ENCODE assay signal across 15 mouse cellular contexts in the genomic region with DNA sequence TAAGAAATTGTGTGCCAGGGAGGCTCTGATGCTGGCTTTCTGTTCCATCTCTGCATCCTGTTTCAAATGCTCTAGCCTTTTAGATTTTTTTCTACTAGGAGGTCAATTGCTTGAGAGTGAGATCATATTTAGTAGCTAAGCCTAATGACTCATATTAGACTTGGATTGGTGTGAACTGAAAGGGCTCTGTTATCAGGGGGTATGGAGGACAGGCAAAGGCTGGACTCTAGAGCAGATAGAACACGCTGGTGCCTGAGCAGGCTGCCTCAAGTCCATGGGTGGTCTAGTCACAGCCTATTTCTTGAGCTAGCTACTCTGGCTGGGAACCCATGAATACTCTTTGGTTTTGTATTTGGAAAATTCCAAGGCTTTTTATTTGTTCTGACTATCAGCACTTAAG.
"Had no signal": no experiment of that assay in that cellular context is flagged by ENCODE, and none has a peak within 500 bp of the region (broad histone marks: within the 10 kb centered on the region; RNA-seq: fewer than 3 reads in every experiment).

No protein-coding gene starts in this region.

- ATAC-seq: midbrain, embryonic 15.5 days had no signal

- H3K9me3 ChIP-seq: limb, embryonic 12.5 days; liver, embryonic 15.5 days; megakaryocyte, embryonic 14.5 days; midbrain, embryonic 15.5 days; neural tube, embryonic 12.5 days had no signal

- H3K27me3 ChIP-seq: limb, embryonic 12.5 days; liver, embryonic 15.5 days; megakaryocyte, embryonic 14.5 days; midbrain, embryonic 15.5 days; neural tube, embryonic 12.5 days had no signal

- H3K4me2 ChIP-seq: limb, embryonic 12.5 days; liver, embryonic 15.5 days; midbrain, embryonic 11.5 days; midbrain, embryonic 15.5 days; neural tube, embryonic 12.5 days had no signal

- H3K9ac ChIP-seq: limb, embryonic 12.5 days; liver, embryonic 15.5 days; midbrain, embryonic 15.5 days; neural tube, embryonic 12.5 days had no signal

- H3K4me3 ChIP-seq: layer of hippocampus, adult 2 months; limb, embryonic 12.5 days; liver, embryonic 15.5 days; megakaryocyte, embryonic 14.5 days; midbrain, embryonic 15.5 days; neural tube, embryonic 12.5 days had no signal

- H3K27ac ChIP-seq: layer of hippocampus, adult 2 months; limb, embryonic 12.5 days; liver, embryonic 15.5 days; macrophage; midbrain, embryonic 15.5 days; neural tube, embryonic 12.5 days; stomach, postnatal 0 days had no signal

- H3K4me1 ChIP-seq: limb, embryonic 12.5 days; liver, embryonic 15.5 days; midbrain, embryonic 15.5 days; neural tube, embryonic 12.5 days had no signal

- H3K36me3 ChIP-seq: limb, embryonic 12.5 days; liver, embryonic 15.5 days; midbrain, embryonic 15.5 days; neural tube, embryonic 12.5 days had no signal

- DNase-seq: kidney, postnatal 10 days; kidney, postnatal 4 days; lung, adult 2 months; lung, postnatal 10 days; thymus, adult 2 months; thymus, postnatal 36 days had no signal
